Mouse (Mus musculus): ENCODE measurements around the gene Frrs1. TPM values are rescaled to one million over a fixed set of nuclear protein-coding genes. Genes with fewer than 3 reads are reported as not detected.

Gene Frrs1
- polyA plus RNA-seq, 1 experiment, result 24.8 TPM

GRCm38 (mm10) chr3:116892206-116892563 is 32.9 kb downstream of the Frrs1 start:
- no peaks in the 10 kb centered on the region for H3K4me1 ChIP-seq (replicated peaks; ENCODE audit: control insufficient read depth, insufficient read depth, low read length)
- 97% methylated on average over 6 of the region's 6 CpGs for WGBS

DNA sequence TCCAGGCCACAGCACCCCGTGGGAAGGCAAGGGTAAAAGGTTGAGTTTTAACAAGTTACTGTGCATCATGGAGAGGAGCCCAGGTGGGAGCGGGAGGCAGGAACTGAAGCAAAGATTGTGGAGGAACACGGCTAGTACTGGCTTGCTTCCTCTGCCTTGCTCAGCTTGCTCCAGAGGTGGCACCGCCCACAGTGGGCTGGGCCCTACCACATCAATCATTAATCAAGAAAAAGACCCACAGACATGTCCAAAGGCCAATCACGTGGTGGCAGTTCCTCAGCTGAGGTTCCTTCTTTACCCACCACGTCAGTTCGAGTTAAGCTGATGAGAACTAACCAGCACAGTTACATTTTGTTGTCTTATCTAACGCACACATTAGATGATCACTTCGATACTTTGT is 33.6 kb downstream of the Frrs1 start:
- TF ChIP-seq POLR2A (IDR thresholded peaks at IDR 0.05; ENCODE audit: control insufficient read depth, extremely low read depth, insufficient read depth, low read length, poor library complexity), result no peak
- TF ChIP-seq CTCF (IDR thresholded peaks at IDR 0.05; ENCODE audit: borderline replicate concordance, control insufficient read depth, extremely low read depth, insufficient read depth, low read length, poor library complexity), result no peak
- no peak overlapping the region for H3K27ac ChIP-seq (ENCODE audit: control insufficient read depth, insufficient read depth, low read length)
- H3K27me3 ChIP-seq (ENCODE audit: control insufficient read depth, insufficient read depth, low read length), result no peaks in the 10 kb centered on the region
- DNase-seq, result no peak
- no peaks in the 10 kb centered on the region for H3K4me1 ChIP-seq (replicated peaks; ENCODE audit: control insufficient read depth, insufficient read depth, low read length)
- no peak overlapping the region for H3K4me3 ChIP-seq (ENCODE audit: control insufficient read depth, insufficient read depth, low read length)
- H3K36me3 ChIP-seq (ENCODE audit: control insufficient read depth, insufficient read depth, low read length), result no peaks in the 10 kb centered on the region
- 51% methylated on average over 9 of the region's 9 CpGs for WGBS

More at GRCm38 (mm10) chr3:116892206-116892563, 32.9 kb downstream of the Frrs1 start:
- Histone ChIP-seq H3K36me3 (ENCODE audit: control insufficient read depth, insufficient read depth, low read length) (no peaks in the 10 kb centered on the region), H3K27me3 (ENCODE audit: control insufficient read depth, insufficient read depth, low read length) (no peaks in the 10 kb centered on the region), H3K27ac (ENCODE audit: control insufficient read depth, insufficient read depth, low read length) (no peak overlapping the region), H3K4me3 (ENCODE audit: control insufficient read depth, insufficient read depth, low read length) (no peak overlapping the region)
- no peak for DNase-seq
- no peak for TF ChIP-seq POLR2A (IDR thresholded peaks at IDR 0.05; ENCODE audit: control insufficient read depth, extremely low read depth, insufficient read depth, low read length, poor library complexity)
- TF ChIP-seq CTCF (IDR thresholded peaks at IDR 0.05; ENCODE audit: borderline replicate concordance, control insufficient read depth, extremely low read depth, insufficient read depth, low read length, poor library complexity), result no peak

DNA sequence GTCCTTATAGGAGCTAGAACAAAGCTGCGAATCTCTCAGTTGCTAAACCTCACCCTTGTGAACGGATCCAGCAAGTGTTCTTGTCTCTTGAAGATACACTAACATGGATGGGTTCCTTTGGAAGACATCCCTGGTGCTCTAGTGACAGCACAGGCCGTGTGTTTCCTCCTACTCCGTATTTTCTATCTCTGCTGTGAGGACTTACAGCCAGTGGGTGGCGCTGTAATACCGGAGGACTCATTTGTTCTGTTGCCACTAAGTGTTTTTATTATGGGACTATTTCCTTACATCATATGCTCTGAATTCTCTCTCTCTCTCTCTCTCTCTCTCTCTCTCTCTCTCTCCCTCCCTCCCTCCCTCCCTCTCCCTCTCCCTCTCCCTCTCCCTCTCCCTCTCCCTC is 44.9 kb downstream of the Frrs1 start:
- no peaks in the 10 kb centered on the region for H3K27me3 ChIP-seq (ENCODE audit: control insufficient read depth, insufficient read depth, low read length)
- 68% methylated on average over 6 of the region's 6 CpGs for WGBS
- no peak overlapping the region for H3K4me3 ChIP-seq (ENCODE audit: control insufficient read depth, insufficient read depth, low read length)
- no peak for DNase-seq
- H3K36me3 ChIP-seq (ENCODE audit: control insufficient read depth, insufficient read depth, low read length), result no peaks in the 10 kb centered on the region
- H3K4me1 ChIP-seq (replicated peaks; ENCODE audit: control insufficient read depth, insufficient read depth, low read length), result no peaks in the 10 kb centered on the region
- H3K27ac ChIP-seq (ENCODE audit: control insufficient read depth, insufficient read depth, low read length), result no peak overlapping the region
- TF ChIP-seq POLR2A (IDR thresholded peaks at IDR 0.05; ENCODE audit: control insufficient read depth, extremely low read depth, insufficient read depth, low read length, poor library complexity) (no peak), CTCF (IDR thresholded peaks at IDR 0.05; ENCODE audit: borderline replicate concordance, control insufficient read depth, extremely low read depth, insufficient read depth, low read length, poor library complexity) (no peak)

DNA sequence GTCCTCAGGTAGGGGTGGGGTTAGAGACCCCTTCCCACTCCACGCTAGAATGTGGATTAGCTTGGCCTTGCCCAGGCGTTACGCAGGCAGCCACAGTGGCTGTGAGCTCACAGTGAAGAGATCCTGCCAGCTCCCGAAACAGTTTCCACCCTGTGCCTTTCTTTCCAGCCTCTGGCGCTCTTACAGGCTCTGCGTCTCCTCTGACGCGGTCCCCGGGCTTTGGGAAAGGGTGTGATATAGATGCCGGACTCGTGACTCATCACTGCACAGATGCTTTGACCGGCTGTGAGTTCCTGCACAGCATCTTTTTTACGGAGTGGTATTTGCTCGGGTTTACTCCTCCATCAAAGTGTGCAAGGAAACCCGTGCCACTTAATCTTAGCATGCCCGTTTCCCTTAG is 46.6 kb downstream of the Frrs1 start:
- no peaks in the 10 kb centered on the region for H3K36me3 ChIP-seq (ENCODE audit: control insufficient read depth, insufficient read depth, low read length)
- no peak overlapping the region for H3K4me3 ChIP-seq (ENCODE audit: control insufficient read depth, insufficient read depth, low read length)
- WGBS, result 95% methylated on average over 16 of the region's 16 CpGs
- DNase-seq, result no peak
- H3K4me1 ChIP-seq (replicated peaks; ENCODE audit: control insufficient read depth, insufficient read depth, low read length), result no peaks in the 10 kb centered on the region
- H3K27me3 ChIP-seq (ENCODE audit: control insufficient read depth, insufficient read depth, low read length), result no peaks in the 10 kb centered on the region
- H3K27ac ChIP-seq (ENCODE audit: control insufficient read depth, insufficient read depth, low read length), result no peak overlapping the region; the same call in 1 of the 2 replicates
- TF ChIP-seq CTCF (IDR thresholded peaks at IDR 0.05; ENCODE audit: borderline replicate concordance, control insufficient read depth, extremely low read depth, insufficient read depth, low read length, poor library complexity) (no peak), POLR2A (IDR thresholded peaks at IDR 0.05; ENCODE audit: control insufficient read depth, extremely low read depth, insufficient read depth, low read length, poor library complexity) (no peak)

DNA sequence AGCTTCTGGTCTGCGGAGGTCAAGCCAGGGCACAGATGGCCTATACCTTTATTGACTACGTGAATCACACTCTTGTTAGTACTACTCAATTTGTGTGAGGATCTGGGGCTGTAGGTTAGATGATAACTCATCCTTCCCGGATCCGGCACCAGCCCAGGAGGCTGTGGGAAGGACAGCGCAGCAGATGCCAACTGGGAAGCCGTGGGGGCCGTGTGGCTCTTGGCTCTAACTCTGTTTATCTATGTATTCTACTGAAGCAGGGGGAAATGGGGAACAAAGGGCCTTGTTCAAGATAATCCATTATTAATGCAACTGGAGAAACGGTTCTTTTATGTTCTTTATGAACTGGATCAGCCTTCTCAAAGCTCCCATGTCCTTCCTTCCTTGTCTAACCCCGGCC is 47.3 kb downstream of the Frrs1 start:
- no peak overlapping the region for H3K27ac ChIP-seq (ENCODE audit: control insufficient read depth, insufficient read depth, low read length)
- no peak for TF ChIP-seq CTCF (IDR thresholded peaks at IDR 0.05; ENCODE audit: borderline replicate concordance, control insufficient read depth, extremely low read depth, insufficient read depth, low read length, poor library complexity)
- TF ChIP-seq POLR2A (IDR thresholded peaks at IDR 0.05; ENCODE audit: control insufficient read depth, extremely low read depth, insufficient read depth, low read length, poor library complexity), result no peak
- no peaks in the 10 kb centered on the region for H3K36me3 ChIP-seq (ENCODE audit: control insufficient read depth, insufficient read depth, low read length)
- H3K4me3 ChIP-seq (ENCODE audit: control insufficient read depth, insufficient read depth, low read length), result no peak overlapping the region
- DNase-seq, result no peak
- H3K4me1 ChIP-seq (replicated peaks; ENCODE audit: control insufficient read depth, insufficient read depth, low read length), result no peaks in the 10 kb centered on the region
- WGBS, result 94% methylated on average over 9 of the region's 9 CpGs
- H3K27me3 ChIP-seq (ENCODE audit: control insufficient read depth, insufficient read depth, low read length), result no peaks in the 10 kb centered on the region

GRCm38 (mm10) chr3:116914374-116914773 is 55.1 kb downstream of the Frrs1 start:
- no peaks in the 10 kb centered on the region for H3K27me3 ChIP-seq (ENCODE audit: control insufficient read depth, insufficient read depth, low read length)
- TF ChIP-seq CTCF (IDR thresholded peaks at IDR 0.05; ENCODE audit: borderline replicate concordance, control insufficient read depth, extremely low read depth, insufficient read depth, low read length, poor library complexity) (no peak), POLR2A (IDR thresholded peaks at IDR 0.05; ENCODE audit: control insufficient read depth, extremely low read depth, insufficient read depth, low read length, poor library complexity) (no peak)
- no peak overlapping the region for H3K4me3 ChIP-seq (ENCODE audit: control insufficient read depth, insufficient read depth, low read length)
- H3K4me1 ChIP-seq (replicated peaks; ENCODE audit: control insufficient read depth, insufficient read depth, low read length), result no peaks in the 10 kb centered on the region
- no peaks in the 10 kb centered on the region for H3K36me3 ChIP-seq (ENCODE audit: control insufficient read depth, insufficient read depth, low read length)
- no peak for DNase-seq
- no peak overlapping the region for H3K27ac ChIP-seq (ENCODE audit: control insufficient read depth, insufficient read depth, low read length)
- WGBS, result 97% methylated on average over 6 of the region's 6 CpGs

DNA sequence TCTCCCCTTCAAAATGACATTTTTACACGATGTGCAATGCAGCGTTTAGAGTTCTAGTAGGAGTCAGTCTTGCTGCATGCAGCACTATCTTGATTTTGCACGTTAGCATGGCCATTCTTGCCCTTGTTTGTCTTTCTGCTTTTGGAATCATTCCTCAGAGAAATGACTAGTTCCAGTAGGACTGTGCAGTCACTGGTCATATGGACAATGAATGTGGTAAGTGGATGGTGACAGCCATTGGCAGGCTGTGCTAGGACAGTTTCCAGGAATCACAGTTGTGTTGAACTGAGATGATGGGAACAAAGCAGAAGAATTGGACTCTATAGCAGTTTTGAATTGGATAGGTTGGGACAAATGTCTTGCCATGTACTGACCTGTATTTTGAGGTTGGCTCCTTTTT is 55.7 kb downstream of the Frrs1 start:
- no peak for TF ChIP-seq POLR2A (IDR thresholded peaks at IDR 0.05; ENCODE audit: control insufficient read depth, extremely low read depth, insufficient read depth, low read length, poor library complexity)
- TF ChIP-seq CTCF (IDR thresholded peaks at IDR 0.05; ENCODE audit: borderline replicate concordance, control insufficient read depth, extremely low read depth, insufficient read depth, low read length, poor library complexity), result no peak

More for the DNA sequence above, 55.7 kb downstream of the Frrs1 start:
- H3K36me3 ChIP-seq (ENCODE audit: control insufficient read depth, insufficient read depth, low read length), result no peaks in the 10 kb centered on the region
- DNase-seq, result no peak
- H3K27me3 ChIP-seq (ENCODE audit: control insufficient read depth, insufficient read depth, low read length), result no peaks in the 10 kb centered on the region
- H3K4me3 ChIP-seq (ENCODE audit: control insufficient read depth, insufficient read depth, low read length), result no peak overlapping the region
- WGBS, result 85% methylated on average over 3 of the region's 3 CpGs
- no peak overlapping the region for H3K27ac ChIP-seq (ENCODE audit: control insufficient read depth, insufficient read depth, low read length)
- H3K4me1 ChIP-seq (replicated peaks; ENCODE audit: control insufficient read depth, insufficient read depth, low read length), result no peaks in the 10 kb centered on the region
